Mouse (Mus musculus): ENCODE measurements around the gene Ngrn.

The Ngrn gene

GRCm38 (mm10) chr7:80264606-80265005 lies 3.6 kb downstream of the Ngrn start:
- DNase-seq: no peak

- DNase-seq: no peak
Measured at GRCm38 (mm10) chr7:80267764-80268163, 6.7 kb downstream of the Ngrn start.

- peak; percentile 86 to 95 for DNase-seq
Measured at GRCm38 (mm10) chr7:80268897-80269750, 8.1 kb downstream of the Ngrn start, which contains the start of gene Vps33b. Gene Vps33b, plus strand, starts transcription at chr7:80269649.

- DNase-seq: no peak
Measured at GRCm38 (mm10) chr7:80269751-80270255, 8.8 kb downstream of the Ngrn start.

- no peak for DNase-seq
Measured at GRCm38 (mm10) chr7:80273456-80273855, 12.4 kb downstream of the Ngrn start.

GRCm38 (mm10) chr7:80276374-80276773 lies 15.4 kb downstream of the Ngrn start:
- DNase-seq: no peak

GRCm38 (mm10) chr7:80280032-80280431 lies 19.0 kb downstream of the Ngrn start:
- no peak for DNase-seq

GRCm38 (mm10) chr7:80280998-80281397 lies 20.0 kb downstream of the Ngrn start:
- DNase-seq: no peak

GRCm38 (mm10) chr7:80281646-80282045 lies 20.6 kb downstream of the Ngrn start:
- no peak for DNase-seq

GRCm38 (mm10) chr7:80283226-80283918 lies 22.4 kb downstream of the Ngrn start:
- DNase-seq: no peak

GRCm38 (mm10) chr7:80284391-80284790 lies 23.4 kb downstream of the Ngrn start:
- DNase-seq: no peak

GRCm38 (mm10) chr7:80285725-80286124 lies 24.7 kb downstream of the Ngrn start:
- DNase-seq: no peak

GRCm38 (mm10) chr7:80287736-80288135 lies 26.7 kb downstream of the Ngrn start:
- no peak for DNase-seq

GRCm38 (mm10) chr7:80294062-80294763 lies 33.2 kb downstream of the Ngrn start, which contains the start of gene Prc1:
Gene Prc1, plus strand, starts transcription at chr7:80294450.
- DNase-seq: peak; percentile 96 to 98

- no peak for DNase-seq
Measured at GRCm38 (mm10) chr7:80294764-80295648, 34.0 kb downstream of the Ngrn start.

GRCm38 (mm10) chr7:80296462-80296861 lies 35.4 kb downstream of the Ngrn start:
- no peak for DNase-seq

- no peak for DNase-seq
Measured at GRCm38 (mm10) chr7:80297041-80297440, 36.0 kb downstream of the Ngrn start.

- no peak for DNase-seq
Measured at GRCm38 (mm10) chr7:80298754-80299153, 37.7 kb downstream of the Ngrn start.

- DNase-seq: no peak
Measured at GRCm38 (mm10) chr7:80299568-80299967, 38.6 kb downstream of the Ngrn start.

GRCm38 (mm10) chr7:80301522-80301921 lies 40.5 kb downstream of the Ngrn start:
- DNase-seq: no peak

GRCm38 (mm10) chr7:80307766-80308165 lies 46.8 kb downstream of the Ngrn start:
- no peak for DNase-seq

- DNase-seq: no peak
Measured at GRCm38 (mm10) chr7:80310771-80311170, 49.8 kb downstream of the Ngrn start.
